Mouse (Mus musculus): ENCODE results near the gene Fastkd2. TPM values are rescaled to one million over a fixed set of nuclear protein-coding genes. Genes with fewer than 3 reads are reported as not detected.
A peak's percentile ranks its signal among the peaks of the same experiment; 100 is the strongest.

The Fastkd2 gene
- polyA plus RNA-seq, 1 experiment from 2014 or later = 60.5 TPM

GRCm38 (mm10) chr1:63769167-63769566 lies 38.8 kb downstream of the Fastkd2 start, which contains the start of gene 4933402D24Rik:
4933402D24Rik (minus strand) TSS chr1:63769267.
- Histone ChIP-seq H3K27me3 (no peaks in the 10 kb centered on the region), H3K4me1 (peaks cover 33% of the 10 kb centered on the region), H3K9ac (no peak within 1 kb of the TSS), H3K4me3 (no peak within 1 kb of the TSS), H3K27ac (peak within 1 kb of the TSS; percentile 5), H3K9me3 (no peaks in the 10 kb centered on the region), H3K36me3 (no peaks in the 10 kb centered on the region), H3K4me2 (peak within 1 kb of the TSS; percentile 43)
- 64% methylated on average over 5 of the region's 5 CpGs for WGBS
- no peak for ATAC-seq (ENCODE audit: insufficient number of reproducible peaks, insufficient read depth, low FRiP score, low TSS enrichment, low read depth)

- H3K9me3 ChIP-seq = 0 out of 2 replicates have a peak, but pooled peaks cover 3% of the 10 kb centered on the region
- WGBS = 71% methylated on average over 7 of the region's 7 CpGs
Measured at GRCm38 (mm10) chr1:63770309-63770708, 39.9 kb downstream of the Fastkd2 start.

GRCm38 (mm10) chr1:63776396-63776795 lies 46.0 kb downstream of the Fastkd2 start:
- 0 out of 2 replicates have a peak, but pooled peaks cover 3% of the 10 kb centered on the region for H3K9me3 ChIP-seq
- no peak overlapping the region for H3K9ac ChIP-seq
- no peak overlapping the region for H3K4me3 ChIP-seq
- H3K36me3 ChIP-seq = no peaks in the 10 kb centered on the region
- WGBS = 42% methylated on average over 1 of the region's 1 CpGs
- no peaks in the 10 kb centered on the region for H3K27me3 ChIP-seq
- no peak overlapping the region for H3K27ac ChIP-seq
- H3K4me2 ChIP-seq = no peak overlapping the region
- peaks cover 8% of the 10 kb centered on the region; the same call in 1 of the 2 replicates for H3K4me1 ChIP-seq
- ATAC-seq (ENCODE audit: insufficient number of reproducible peaks, insufficient read depth, low FRiP score, low TSS enrichment, low read depth) = no peak

More at GRCm38 (mm10) chr1:63770309-63770708, 39.9 kb downstream of the Fastkd2 start:
- H3K36me3 ChIP-seq = no peaks in the 10 kb centered on the region
- no peak overlapping the region for H3K4me3 ChIP-seq
- peaks cover 32% of the 10 kb centered on the region for H3K4me1 ChIP-seq
- no peak overlapping the region for H3K9ac ChIP-seq
- ATAC-seq (ENCODE audit: insufficient number of reproducible peaks, insufficient read depth, low FRiP score, low TSS enrichment, low read depth) = no peak
- H3K27ac ChIP-seq = no peak overlapping the region
- no peak overlapping the region for H3K4me2 ChIP-seq
- H3K27me3 ChIP-seq = no peaks in the 10 kb centered on the region

GRCm38 (mm10) chr1:63776902-63777630 lies 46.7 kb downstream of the Fastkd2 start:
- 25% methylated on average over 4 of the region's 4 CpGs for WGBS

GRCm38 (mm10) chr1:63794326-63794725 lies 63.9 kb downstream of the Fastkd2 start:
- H3K4me2 ChIP-seq = no peak overlapping the region
- no peaks in the 10 kb centered on the region for H3K4me1 ChIP-seq
- H3K9ac ChIP-seq = no peak overlapping the region
- no peaks in the 10 kb centered on the region for H3K36me3 ChIP-seq
- no peak for ATAC-seq (ENCODE audit: insufficient number of reproducible peaks, insufficient read depth, low FRiP score, low TSS enrichment, low read depth)
- no peak overlapping the region for H3K4me3 ChIP-seq
- no peak overlapping the region for H3K27ac ChIP-seq
- no peaks in the 10 kb centered on the region for H3K9me3 ChIP-seq
- no peaks in the 10 kb centered on the region for H3K27me3 ChIP-seq

More at GRCm38 (mm10) chr1:63776902-63777630, 46.7 kb downstream of the Fastkd2 start:
- no peak overlapping the region for H3K4me3 ChIP-seq
- peaks cover 8% of the 10 kb centered on the region; the same call in 1 of the 2 replicates for H3K4me1 ChIP-seq
- no peak overlapping the region for H3K9ac ChIP-seq
- no peaks in the 10 kb centered on the region for H3K27me3 ChIP-seq
- no peak for ATAC-seq (ENCODE audit: insufficient number of reproducible peaks, insufficient read depth, low FRiP score, low TSS enrichment, low read depth)
- H3K27ac ChIP-seq = no peak overlapping the region
- no peak overlapping the region for H3K4me2 ChIP-seq
- no peaks in the 10 kb centered on the region for H3K36me3 ChIP-seq
- H3K9me3 ChIP-seq = 0 out of 2 replicates have a peak, but pooled peaks cover 3% of the 10 kb centered on the region

Other genes starting within 250 kb of the Fastkd2 start
- not detected in 2 replicates for gene Gm39653, start 114.6 kb upstream of the Fastkd2 start, polyA plus RNA-seq (2015; fragmentation: Nextera tagmentation; extraction: Ambion mirVana)
- not detected in 2 replicates for gene Dytn, start 43.7 kb upstream of the Fastkd2 start, polyA plus RNA-seq (2015; fragmentation: Nextera tagmentation; extraction: Ambion mirVana)
- gene Mdh1b, start 296 bp upstream of the Fastkd2 start, polyA plus RNA-seq (2015; fragmentation: Nextera tagmentation; extraction: Ambion mirVana) = not detected in 2 replicates
- gene 4933402D24Rik, start 38.7 kb downstream of the Fastkd2 start, polyA plus RNA-seq (2015; fragmentation: Nextera tagmentation; extraction: Ambion mirVana) = not detected in 2 replicates

Measured in embryonic facial prominence, embryonic 13.5 days (tissue).